Mouse (Mus musculus) cerebellum, adult 18-20 months (tissue): ENCODE measurements around the gene Sel1l3.

Source experiments
- DNase-seq, 2 experiments: peaks; one replicate each; pipeline ENCODE4 v3.0.0; 2021

Gene Sel1l3

GRCm38 (mm10) chr5:53213711-53214352 is at the start of gene Sel1l3:
TSS of gene Sel1l3 (minus strand) at chr5:53213927.
- peak; percentile 74 to 78 for DNase-seq

DNA sequence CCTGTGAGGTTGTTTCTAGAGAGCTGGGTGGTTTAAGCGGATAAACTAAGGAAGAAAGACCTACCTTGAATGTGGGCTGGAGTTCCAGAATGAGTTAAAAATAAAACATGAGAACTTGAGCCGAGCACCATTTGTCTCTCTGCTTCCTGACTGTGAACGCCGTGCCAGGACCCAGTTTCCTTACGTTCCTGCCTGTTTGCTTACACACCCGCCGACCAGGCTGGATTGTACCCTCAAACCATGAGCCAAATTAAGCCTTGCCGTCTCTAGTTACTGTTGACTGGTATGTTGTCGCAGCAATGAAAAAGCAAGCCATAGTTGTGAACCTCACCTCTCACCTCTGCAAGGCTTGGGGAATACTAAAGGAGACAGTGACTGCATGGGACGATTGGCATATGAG is 48.3 kb upstream of the Sel1l3 start:
- no peak for DNase-seq

DNA sequence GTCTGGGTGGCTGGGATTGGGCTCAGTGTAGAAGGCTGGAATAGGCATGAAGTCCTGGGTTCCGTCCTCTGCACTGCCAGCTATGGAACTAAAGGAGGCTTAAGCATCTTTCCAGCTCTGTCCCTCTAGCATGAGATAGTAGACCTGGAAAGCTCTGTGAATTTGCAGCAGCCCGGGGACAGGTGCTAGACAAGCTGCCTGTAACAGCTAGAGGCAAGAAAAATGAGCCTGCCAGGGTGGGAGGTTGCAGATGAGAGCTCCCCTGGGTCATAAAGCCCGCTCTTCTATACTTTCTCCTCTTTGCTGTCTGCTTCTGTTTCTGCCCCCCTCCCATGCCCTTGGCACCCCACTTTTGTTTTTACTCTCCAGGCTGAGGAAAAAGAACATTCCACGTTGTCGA is 46.2 kb upstream of the Sel1l3 start:
- no peak for DNase-seq

DNA sequence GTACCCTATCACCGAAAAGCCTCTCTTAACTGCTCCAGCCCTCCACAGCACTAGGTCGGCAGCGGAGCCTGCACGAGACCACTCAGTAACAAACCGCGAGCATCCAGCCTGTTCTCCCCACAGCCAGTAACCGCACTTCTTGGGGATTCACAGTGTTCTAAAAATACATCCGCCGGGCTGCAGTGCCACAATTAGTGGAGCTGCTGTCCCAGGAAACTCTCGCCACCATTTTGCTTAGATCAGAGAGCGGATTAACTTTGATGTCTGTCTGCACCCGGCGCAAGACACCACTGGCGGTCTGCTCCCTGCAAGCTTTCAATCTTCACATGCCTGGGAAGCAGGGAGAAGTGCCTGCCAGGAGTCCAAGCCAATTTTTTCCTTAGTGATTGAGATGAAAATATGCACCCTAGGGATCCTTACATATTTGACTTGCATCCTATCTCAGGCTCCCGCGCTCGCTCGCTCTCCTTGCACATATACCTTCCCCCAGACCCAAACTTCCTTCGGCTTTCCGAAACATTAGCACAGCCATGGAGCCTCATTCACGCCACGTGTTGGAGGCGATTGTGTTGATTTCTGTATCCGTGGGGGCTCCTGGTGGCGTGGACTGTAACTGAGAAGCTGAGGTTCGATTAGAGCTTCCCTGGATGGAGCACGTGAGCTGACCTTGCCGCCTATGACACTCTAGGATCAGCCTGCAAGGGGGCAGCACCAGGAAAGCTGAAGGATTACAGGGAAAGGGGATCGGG is 44.5 kb upstream of the Sel1l3 start:
- DNase-seq: peak; percentile 34 to 50

DNA sequence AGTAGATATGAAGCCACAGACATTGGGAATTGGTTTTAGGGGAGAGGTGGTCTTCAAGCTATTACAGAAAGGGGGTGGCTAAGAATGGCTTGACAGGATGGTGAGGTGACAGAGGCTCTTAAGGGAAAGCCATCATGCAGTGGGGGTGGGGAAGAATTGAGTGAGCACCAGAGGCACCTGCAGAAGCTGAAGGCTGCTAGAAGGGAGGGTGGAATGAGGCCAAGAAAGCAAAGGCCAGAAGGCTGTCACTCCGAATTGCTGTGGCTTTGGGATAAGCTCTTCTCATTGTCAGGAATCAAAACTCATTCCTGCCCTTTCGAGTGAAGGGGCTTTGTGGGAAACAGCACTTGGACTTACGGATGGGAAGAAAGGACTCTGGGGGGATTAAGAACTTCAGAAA is 41.1 kb upstream of the Sel1l3 start:
- no peak for DNase-seq

DNA sequence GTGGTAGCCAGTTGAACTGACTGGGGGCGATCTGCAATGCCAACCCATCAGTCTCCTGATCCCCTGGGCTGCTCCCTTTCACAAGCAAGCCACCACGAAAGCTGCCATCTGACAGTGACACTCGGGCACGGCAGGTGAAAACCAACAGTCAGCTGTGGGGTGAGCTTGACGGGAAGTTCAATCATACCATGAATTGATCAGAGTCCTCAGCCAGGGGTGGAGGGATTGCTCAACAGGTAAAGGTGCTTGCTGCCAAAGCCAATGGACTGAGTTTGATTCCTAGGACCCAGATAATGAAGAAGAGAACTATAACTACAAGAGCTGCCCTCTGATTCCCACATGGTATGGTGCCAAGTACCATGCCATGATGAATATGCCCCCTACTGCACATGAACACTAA is 40.4 kb upstream of the Sel1l3 start:
- no peak for DNase-seq

- no peak for DNase-seq
Observed at GRCm38 (mm10) chr5:53249431-53250061, 35.8 kb upstream of the Sel1l3 start.

DNA sequence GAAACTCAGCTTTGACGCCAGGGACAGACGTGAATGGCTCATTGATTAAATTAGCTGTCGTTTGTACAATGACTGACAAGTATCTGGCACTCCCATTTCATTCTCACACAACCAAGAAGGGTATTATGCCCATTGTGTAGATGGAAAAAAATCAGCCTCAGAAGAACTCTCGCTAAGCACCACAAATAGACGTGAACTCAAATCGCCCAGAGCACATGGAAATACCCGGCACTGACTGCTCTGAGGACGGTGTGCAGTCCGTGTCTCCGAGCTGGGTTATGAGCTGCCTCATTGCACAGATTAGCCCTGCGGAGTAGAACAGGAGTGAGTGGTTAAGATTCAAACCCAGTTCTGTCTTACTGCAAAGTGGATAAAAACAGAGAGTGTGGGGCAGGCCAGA is 34.8 kb upstream of the Sel1l3 start:
- DNase-seq: no peak

- no peak for DNase-seq
Observed at GRCm38 (mm10) chr5:53243933-53244332, 30.2 kb upstream of the Sel1l3 start.

- DNase-seq: no peak
Observed at GRCm38 (mm10) chr5:53242865-53243499, 29.3 kb upstream of the Sel1l3 start.

DNA sequence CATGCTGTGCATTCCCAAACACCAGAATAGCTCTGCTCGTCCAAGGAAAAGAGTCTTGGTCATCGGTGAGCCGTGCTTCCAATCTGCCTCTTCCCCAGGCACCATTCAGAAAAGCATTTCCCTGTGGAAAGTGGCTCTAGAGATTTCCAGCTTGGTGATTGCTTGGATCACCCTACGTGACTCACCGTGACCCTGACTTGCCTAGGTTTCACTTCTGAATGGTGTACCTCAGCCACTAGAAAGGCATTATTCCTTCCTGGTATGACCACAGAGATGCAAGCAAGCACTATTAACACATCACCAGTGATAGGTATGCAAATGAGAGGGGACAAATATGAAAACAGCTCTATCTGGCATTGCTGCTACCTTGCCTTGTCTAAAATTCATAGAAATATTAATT is 28.2 kb upstream of the Sel1l3 start:
- no peak for DNase-seq

GRCm38 (mm10) chr5:53241109-53241508 is 27.4 kb upstream of the Sel1l3 start:
- DNase-seq: no peak

GRCm38 (mm10) chr5:53239831-53240440 is 26.2 kb upstream of the Sel1l3 start:
- DNase-seq: no peak

GRCm38 (mm10) chr5:53239189-53239588 is 25.5 kb upstream of the Sel1l3 start:
- DNase-seq: no peak

DNA sequence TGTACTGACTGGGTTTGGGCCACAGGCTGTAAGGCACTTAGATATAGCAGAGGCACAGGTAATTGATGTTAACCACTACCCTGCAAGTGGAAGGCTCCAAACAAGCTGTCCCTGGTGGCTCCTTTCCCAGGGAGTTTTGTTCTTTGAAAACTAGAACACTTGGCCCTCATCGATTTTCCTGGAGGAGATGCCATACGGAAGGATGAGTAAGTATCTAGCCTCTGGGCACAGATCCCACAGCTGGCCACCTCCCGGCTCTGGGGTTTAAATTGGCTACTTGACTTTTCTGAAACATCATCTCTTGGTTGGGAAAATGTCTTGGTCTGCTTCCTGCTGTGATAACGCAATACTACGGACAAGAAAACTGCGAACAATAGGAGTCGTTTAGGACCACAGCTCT is 25.0 kb upstream of the Sel1l3 start:
- no peak for DNase-seq

- DNase-seq: no peak
Observed at GRCm38 (mm10) chr5:53236749-53237148, 23.0 kb upstream of the Sel1l3 start.

DNA sequence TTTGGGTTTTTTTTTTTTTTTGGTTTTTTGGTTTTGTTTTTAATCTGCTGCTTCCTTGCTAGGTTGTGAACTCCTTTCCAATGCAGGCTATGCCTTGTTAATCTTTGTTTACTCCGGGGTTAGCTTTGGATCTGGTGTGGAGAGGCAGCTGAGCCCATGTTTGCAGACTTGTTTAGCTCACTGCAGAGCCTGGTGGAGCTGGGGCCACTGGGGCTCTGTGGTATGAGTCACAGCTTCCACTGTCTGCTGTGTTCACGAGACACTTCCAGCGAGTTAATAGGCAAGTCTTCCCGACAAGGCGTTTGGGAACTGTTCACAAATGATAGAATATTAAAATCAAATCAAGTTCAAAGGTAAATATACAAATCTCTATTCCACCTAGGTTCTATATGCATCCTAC is 22.4 kb upstream of the Sel1l3 start:
- DNase-seq: peak; percentile 33 to 40

GRCm38 (mm10) chr5:53235551-53235950 is 21.8 kb upstream of the Sel1l3 start:
- DNase-seq: no peak

DNA sequence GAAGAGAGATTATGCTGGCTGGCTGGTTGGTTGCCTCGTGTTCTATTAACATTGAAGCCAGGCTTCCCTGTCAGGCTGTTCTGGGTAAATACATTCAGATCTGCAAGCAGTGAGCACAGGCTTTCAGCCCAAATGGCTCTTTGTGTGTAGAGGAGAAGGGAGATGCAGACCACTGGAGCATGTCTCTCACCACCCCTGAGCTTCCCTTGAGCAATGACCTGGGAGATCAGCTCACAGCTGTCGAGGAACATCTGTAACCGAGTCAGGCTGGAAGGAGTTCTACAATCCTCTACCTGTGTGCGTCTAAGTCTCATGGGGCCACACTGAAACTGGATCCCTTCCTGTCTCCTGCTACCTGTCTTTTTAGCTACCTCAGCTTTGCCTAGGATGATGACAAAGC is 16.8 kb upstream of the Sel1l3 start:
- DNase-seq: no peak

GRCm38 (mm10) chr5:53225434-53225833 is 11.7 kb upstream of the Sel1l3 start:
- no peak for DNase-seq

GRCm38 (mm10) chr5:53214801-53215200 is 1.1 kb upstream of the Sel1l3 start:
- DNase-seq: no peak

DNA sequence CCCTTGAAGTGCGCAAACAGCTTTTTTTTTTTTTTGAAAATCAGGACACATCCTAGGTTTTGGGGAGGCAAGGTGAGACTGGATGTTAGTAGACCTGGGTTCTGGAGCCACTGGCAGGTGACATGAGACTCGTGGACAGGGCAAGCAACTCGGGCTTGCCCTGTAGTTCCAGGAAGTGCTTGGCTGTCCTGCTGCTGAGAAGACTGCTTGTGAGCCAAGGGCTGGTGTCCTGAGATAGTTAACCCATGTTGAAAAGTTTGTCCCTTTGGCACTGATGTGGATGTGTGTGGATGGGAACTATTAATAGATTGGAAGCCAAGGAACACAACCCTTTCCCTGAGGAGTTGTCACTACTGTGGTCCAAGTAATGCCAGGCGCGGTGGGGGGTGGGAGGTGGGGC is 635 bp upstream of the Sel1l3 start:
- DNase-seq: no peak
